ENCODE assay signal across 24 mouse cellular contexts in the genomic region with DNA sequence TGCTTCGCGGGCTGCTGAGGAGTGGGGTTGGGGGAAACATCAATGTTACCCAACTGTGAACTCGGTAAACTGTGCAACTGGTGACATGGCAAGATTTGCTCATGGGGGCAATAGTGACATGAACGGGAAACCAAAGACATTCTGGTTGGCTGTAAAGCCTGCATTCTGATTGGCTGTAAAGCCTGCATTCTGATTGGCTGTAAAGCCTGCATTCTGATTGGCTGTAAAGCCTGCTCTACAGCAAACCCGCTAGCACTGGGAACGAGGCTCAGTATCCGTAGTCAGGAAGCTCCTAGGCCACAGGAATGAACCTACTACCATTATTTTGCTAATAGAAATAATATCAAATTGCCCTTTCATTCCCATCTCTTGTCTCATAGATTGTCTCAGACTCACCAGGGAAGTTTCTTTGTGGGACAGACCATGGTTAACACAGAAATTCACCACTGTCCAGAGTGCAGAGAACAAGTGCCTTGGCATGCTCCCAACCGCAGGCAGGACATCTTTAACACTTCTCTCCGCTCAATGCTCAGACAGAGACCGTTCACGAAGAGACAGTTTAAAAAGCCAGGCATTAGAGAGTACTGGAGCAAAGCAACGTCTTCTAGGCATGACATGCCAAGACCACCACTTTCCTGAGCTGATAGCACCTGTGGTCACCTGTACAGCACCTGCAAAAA.
"Had no signal": no experiment of that assay in that cellular context is flagged by ENCODE, and none has a peak within 500 bp of the region (broad histone marks: within the 10 kb centered on the region; RNA-seq: fewer than 3 reads in every experiment).

No protein-coding gene starts in this region.

- H3K4me3 ChIP-seq: gastrocnemius, adult 2 months; heart, adult 2 months; heart, embryonic 13.5 days; heart, embryonic 15.5 days; hindbrain, embryonic 13.5 days; hindbrain, embryonic 15.5 days; left cerebral cortex, adult 2 months; limb, embryonic 10.5 days; limb, embryonic 12.5 days; liver, embryonic 13.5 days; liver, embryonic 15.5 days had no signal

- H3K27me3 ChIP-seq: heart, embryonic 13.5 days; heart, embryonic 15.5 days; hindbrain, embryonic 13.5 days; hindbrain, embryonic 15.5 days; limb, embryonic 12.5 days had no signal

- H3K36me3 ChIP-seq: heart, embryonic 13.5 days; heart, embryonic 15.5 days; hindbrain, embryonic 13.5 days; hindbrain, embryonic 15.5 days; limb, embryonic 10.5 days; limb, embryonic 12.5 days; liver, embryonic 13.5 days; liver, embryonic 15.5 days had no signal

- H3K9me3 ChIP-seq: heart, embryonic 13.5 days; heart, embryonic 15.5 days; hindbrain, embryonic 13.5 days; hindbrain, embryonic 15.5 days; limb, embryonic 10.5 days; limb, embryonic 12.5 days; liver, embryonic 13.5 days; liver, embryonic 15.5 days had no signal

- H3K4me2 ChIP-seq: heart, embryonic 11.5 days; heart, embryonic 13.5 days; heart, embryonic 15.5 days; hindbrain, embryonic 13.5 days; hindbrain, embryonic 15.5 days; limb, embryonic 12.5 days; liver, embryonic 11.5 days; liver, embryonic 13.5 days; liver, embryonic 15.5 days had no signal

- H3K27ac ChIP-seq: gastrocnemius, adult 2 months; heart, adult 2 months; heart, embryonic 13.5 days; heart, embryonic 15.5 days; hindbrain, embryonic 13.5 days; hindbrain, embryonic 15.5 days; hindbrain, postnatal 0 days; left cerebral cortex, adult 2 months; limb, embryonic 10.5 days; limb, embryonic 12.5 days; liver, embryonic 13.5 days; liver, embryonic 15.5 days had no signal

- ATAC-seq: forebrain, postnatal 0 days; hindbrain, postnatal 0 days; intestine, embryonic 16.5 days had no signal

- H3K9ac ChIP-seq: forebrain, postnatal 0 days; heart, embryonic 13.5 days; heart, embryonic 15.5 days; hindbrain, embryonic 13.5 days; hindbrain, embryonic 15.5 days; limb, embryonic 12.5 days; liver, embryonic 13.5 days; liver, embryonic 15.5 days had no signal

- DNase-seq: forebrain, postnatal 0 days; gastrocnemius, adult 2 months; gastrocnemius, postnatal 10 days; gastrocnemius, postnatal 25 days; heart, adult 11 months; heart, adult 2 months; heart, postnatal 14 days; heart, postnatal 36 days; kidney, adult 11 months; kidney, adult 9 months; liver; liver, embryonic 13.5 days had no signal
